Mouse (Mus musculus) kidney, embryonic 16.5 days (tissue): ENCODE measurements at regions not wholly inside any gene's neighbourhood (a gene's known extent, or its start where the extent isn't known, plus 50 kb on each side); places are given as distances from the start of the nearest gene placed in this dataset.
"Not testable (repeated sequence)": the region's sequence is repeated elsewhere in the genome, so short reads cannot be mapped to it uniquely, and the experiment has no call there.

Experiments used
- ATAC-seq: fragments of 200-750 bp; cut with Nextera tagmentation; 2 replicates; pipeline ENCODE4 v1.8.0; 2017; ENCODE audit warnings: moderate TSS enrichment; ENCODE audit not compliant: low FRiP score, low TSS enrichment
- H3K27ac ChIP-seq: fragments of 300-500 bp; sonication (generic); 2 replicates; pipeline ENCODE4 v1.5.1; 2014; ENCODE audit warnings: low read length
- H3K27me3 ChIP-seq: fragments of 300-500 bp; sonication (generic); 2 replicates; pipeline ENCODE4 v1.6.1; 2014; ENCODE audit warnings: low read length, control low read depth, mixed read lengths; ENCODE audit not compliant: insufficient read depth
- H3K36me3 ChIP-seq: fragments of 300-500 bp; sonication (generic); 2 replicates; pipeline ENCODE4 v1.6.1; 2014; ENCODE audit warnings: low read length, control low read depth, mixed read lengths; ENCODE audit not compliant: insufficient read depth
- H3K4me1 ChIP-seq: fragments of 300-500 bp; sonication (generic); 2 replicates; pipeline ENCODE4 v1.6.1; 2014; ENCODE audit warnings: low read length, control low read depth, mixed read lengths; ENCODE audit not compliant: insufficient read depth
- H3K4me2 ChIP-seq: fragments of 300-500 bp; sonication (generic); replicated peaks from 2 replicates; pipeline ENCODE4 v1.6.1; 2014; ENCODE audit warnings: low read depth, low read length
- H3K4me3 ChIP-seq: fragments of 300-500 bp; sonication (generic); 2 replicates; pipeline ENCODE4 v1.5.1; 2014; ENCODE audit warnings: mild to moderate bottlenecking, low read length
- H3K9ac ChIP-seq: fragments of 300-500 bp; sonication (generic); replicated peaks from 2 replicates; pipeline ENCODE4 v1.6.1; 2014; ENCODE audit warnings: low read length
- H3K9me3 ChIP-seq: fragments of 300-500 bp; sonication (generic); 2 replicates; pipeline ENCODE4 v1.6.1; 2016; ENCODE audit warnings: low read length, control low read depth
- WGBS: fragments of 180-500 bp; shearing (Covaris S2); extraction: QIAGEN DNeasy Blood & Tissue Kit; methylation state at CpG from one replicate; pipeline ENCODE4 v1.1.7; 2014; 5-methylcytosine and 5-hydroxymethylcytosine counted together

GRCm38 (mm10) chr14:58282264-58282663 lies 211.9 kb downstream of the Fgf9 start:
- Histone ChIP-seq H3K27me3 (no peaks in the 10 kb centered on the region), H3K4me1 (no peaks in the 10 kb centered on the region), H3K9me3 (peaks cover 5% of the 10 kb centered on the region), H3K4me2 (no peak overlapping the region), H3K27ac (no peak overlapping the region), H3K4me3 (no peak overlapping the region), H3K9ac (no peak overlapping the region), H3K36me3 (peaks cover 4% of the 10 kb centered on the region; the same call in 1 of the 2 replicates)
- no peak for ATAC-seq
- 74% methylated on average over 3 of the region's 3 CpGs for WGBS

- not testable (repeated sequence) for H3K9ac ChIP-seq, H3K27me3 ChIP-seq, H3K36me3 ChIP-seq, H3K9me3 ChIP-seq, H3K4me3 ChIP-seq, H3K4me2 ChIP-seq, H3K27ac ChIP-seq
- ATAC-seq: peak; percentile 73
- H3K4me1 ChIP-seq: peaks cover 15% of the 10 kb centered on the region
- WGBS: 20% methylated on average over 2 of the region's 2 CpGs
These were observed 204.1 kb downstream of the Fgf9 start for GRCm38 (mm10) chr14:58274440-58274839.

- Histone ChIP-seq H3K9me3 (no peaks in the 10 kb centered on the region), H3K36me3 (no peaks in the 10 kb centered on the region), H3K4me2 (no peak overlapping the region), H3K27me3 (no peaks in the 10 kb centered on the region), H3K27ac (no peak overlapping the region; the same call in 1 of the 2 replicates), H3K4me3 (no peak overlapping the region), H3K9ac (no peak overlapping the region), H3K4me1 (peaks cover 15% of the 10 kb centered on the region)
- peak; percentile 90 for ATAC-seq
- WGBS: 31% methylated on average over 10 of the region's 10 CpGs
These were observed 203.5 kb downstream of the Fgf9 start for GRCm38 (mm10) chr14:58273693-58274419.

GRCm38 (mm10) chr14:58265373-58265772 lies 195.0 kb downstream of the Fgf9 start:
- peak overlapping the region; percentile 71 for H3K27ac ChIP-seq

GRCm38 (mm10) chr14:58264401-58264800 lies 194.1 kb downstream of the Fgf9 start:
- no peaks in the 10 kb centered on the region for H3K27me3 ChIP-seq
- WGBS: 36% methylated on average over 7 of the region's 7 CpGs
- ATAC-seq: peak; percentile 87

More at GRCm38 (mm10) chr14:58265373-58265772, 195.0 kb downstream of the Fgf9 start:
- no peak for ATAC-seq
- Histone ChIP-seq H3K4me3 (no peak overlapping the region), H3K27me3 (no peaks in the 10 kb centered on the region), H3K9me3 (no peaks in the 10 kb centered on the region), H3K36me3 (no peaks in the 10 kb centered on the region), H3K4me2 (no peak overlapping the region), H3K9ac (no peak overlapping the region), H3K4me1 (peaks cover 17% of the 10 kb centered on the region)
- 11% methylated on average over 7 of the region's 7 CpGs for WGBS

GRCm38 (mm10) chr14:58253369-58253968 lies 183.1 kb downstream of the Fgf9 start:
- Histone ChIP-seq H3K4me1 (peaks cover 11% of the 10 kb centered on the region), H3K36me3 (no peaks in the 10 kb centered on the region), H3K27me3 (no peaks in the 10 kb centered on the region), H3K27ac (0 out of 2 replicates have a peak overlapping the region, but pooled peaks have one; percentile 23), H3K4me3 (no peak overlapping the region), H3K9ac (no peak overlapping the region), H3K9me3 (no peaks in the 10 kb centered on the region), H3K4me2 (no peak overlapping the region)
- peak; percentile 89 for ATAC-seq
- 32% methylated on average over 3 of the region's 3 CpGs for WGBS

More at GRCm38 (mm10) chr14:58264401-58264800, 194.1 kb downstream of the Fgf9 start:
- Histone ChIP-seq H3K9me3 (no peaks in the 10 kb centered on the region), H3K27ac (peak overlapping the region; percentile 71; the same call in 1 of the 2 replicates), H3K9ac (no peak overlapping the region), H3K4me3 (no peak overlapping the region), H3K4me1 (peaks cover 17% of the 10 kb centered on the region), H3K36me3 (no peaks in the 10 kb centered on the region), H3K4me2 (0 out of 2 replicates have a peak overlapping the region, but pooled peaks have one; percentile 1)

- H3K4me2 ChIP-seq: no peak overlapping the region
- H3K36me3 ChIP-seq: no peaks in the 10 kb centered on the region
- H3K27ac ChIP-seq: no peak overlapping the region
- no peak for ATAC-seq
- no peak overlapping the region for H3K9ac ChIP-seq
- no peaks in the 10 kb centered on the region for H3K4me1 ChIP-seq
- H3K9me3 ChIP-seq: peaks cover 6% of the 10 kb centered on the region; the same call in 1 of the 2 replicates
- H3K27me3 ChIP-seq: no peaks in the 10 kb centered on the region
- 95% methylated on average over 1 of the region's 1 CpGs for WGBS
- no peak overlapping the region for H3K4me3 ChIP-seq
These were observed 155.5 kb downstream of the Fgf9 start for GRCm38 (mm10) chr14:58225869-58226268.

GRCm38 (mm10) chr14:58224419-58224818 lies 154.1 kb downstream of the Fgf9 start:
- 91% methylated on average over 3 of the region's 3 CpGs for WGBS
- ATAC-seq: no peak

GRCm38 (mm10) chr14:58208401-58208800 lies 138.1 kb downstream of the Fgf9 start:
- no peaks in the 10 kb centered on the region for H3K27me3 ChIP-seq
- ATAC-seq: no peak
- no peak overlapping the region for H3K9ac ChIP-seq
- H3K4me2 ChIP-seq: no peak overlapping the region
- H3K36me3 ChIP-seq: no peaks in the 10 kb centered on the region
- H3K27ac ChIP-seq: no peak overlapping the region
- H3K4me1 ChIP-seq: no peaks in the 10 kb centered on the region
- no peaks in the 10 kb centered on the region for H3K9me3 ChIP-seq
- 82% methylated on average over 1 of the region's 1 CpGs for WGBS
- H3K4me3 ChIP-seq: no peak overlapping the region

More at GRCm38 (mm10) chr14:58224419-58224818, 154.1 kb downstream of the Fgf9 start:
- H3K4me3 ChIP-seq: no peak overlapping the region
- H3K27ac ChIP-seq: no peak overlapping the region
- no peaks in the 10 kb centered on the region for H3K36me3 ChIP-seq
- H3K4me1 ChIP-seq: no peaks in the 10 kb centered on the region
- H3K9me3 ChIP-seq: peaks cover 6% of the 10 kb centered on the region; the same call in 1 of the 2 replicates
- H3K4me2 ChIP-seq: no peak overlapping the region
- no peaks in the 10 kb centered on the region for H3K27me3 ChIP-seq
- H3K9ac ChIP-seq: no peak overlapping the region
